Mouse (Mus musculus) CH12.LX (cell line): ENCODE data around the gene Ccdc169.

Experiments
- CHD2 ChIP-seq: IDR thresholded peaks from 2 replicates; pipeline ENCODE4 v1.6.1; 2011; ENCODE audit warnings: low read length, improper control_type of control experiment
- CTCF ChIP-seq, 2 experiments: IDR thresholded peaks in 1 of 2; conservative IDR thresholded peaks in 1 of 2; 2 replicates each; pipeline ENCODE4 v1.5.1; 2011 to 2012; ENCODE audit warnings: low read depth in 2 of 2, low read length in 2 of 2, improper control_type of control experiment in 1 of 2, inconsistent platforms in 1 of 2, mild to moderate bottlenecking in 1 of 2, moderate library complexity in 1 of 2
- E2F4 ChIP-seq: IDR thresholded peaks from 2 replicates; pipeline ENCODE4 v1.6.1; 2011; ENCODE audit warnings: low read depth, low read length, improper control_type of control experiment; ENCODE audit not compliant: insufficient replicate concordance
- EP300 ChIP-seq: IDR thresholded peaks from 2 replicates; pipeline ENCODE4 v1.6.1; 2011; ENCODE audit warnings: low read length, improper control_type of control experiment
- ETS1 ChIP-seq: conservative IDR thresholded peaks from 2 replicates; pipeline ENCODE4 v1.6.1; 2012; ENCODE audit warnings: low read depth, mild to moderate bottlenecking, inconsistent platforms, low read length, improper control_type of control experiment, moderate library complexity
- GABPA ChIP-seq: IDR thresholded peaks from 2 replicates; pipeline ENCODE4 v1.6.1; 2012; ENCODE audit warnings: low read depth, low read length, improper control_type of control experiment, inconsistent platforms; ENCODE audit not compliant: insufficient replicate concordance
- JUND ChIP-seq: conservative IDR thresholded peaks from 2 replicates; pipeline ENCODE4 v1.6.1; 2011; ENCODE audit warnings: low read depth, low read length, improper control_type of control experiment
- MAX ChIP-seq: IDR thresholded peaks from 2 replicates; pipeline ENCODE4 v1.6.1; 2011; ENCODE audit warnings: low read length, improper control_type of control experiment
- MEF2A ChIP-seq: IDR thresholded peaks from 2 replicates; pipeline ENCODE4 v1.6.1; 2014; ENCODE audit warnings: low read depth, mild to moderate bottlenecking, inconsistent platforms, low read length, improper control_type of control experiment, borderline replicate concordance
- NRF1 ChIP-seq: IDR thresholded peaks from 2 replicates; pipeline ENCODE4 v1.6.1; 2014; ENCODE audit warnings: low read depth, mild to moderate bottlenecking, inconsistent platforms, low read length, improper control_type of control experiment, moderate library complexity
- POLR2A ChIP-seq: IDR thresholded peaks from 2 replicates; pipeline ENCODE4 v1.6.1; 2011; ENCODE audit warnings: low read depth, mild to moderate bottlenecking, improper control_type of control experiment, low read length
- TBP ChIP-seq: conservative IDR thresholded peaks from 2 replicates; pipeline ENCODE4 v1.6.1; 2011; ENCODE audit warnings: low read depth, low read length, improper control_type of control experiment
- TCF12 ChIP-seq: IDR thresholded peaks from 2 replicates; pipeline ENCODE4 v1.6.1; 2014; ENCODE audit warnings: low read depth, mild to moderate bottlenecking, inconsistent platforms, low read length, improper control_type of control experiment
- ZNF384 ChIP-seq: IDR thresholded peaks from 2 replicates; pipeline ENCODE4 v1.6.1; 2012; ENCODE audit warnings: low read depth, low read length, improper control_type of control experiment, inconsistent platforms

DNA sequence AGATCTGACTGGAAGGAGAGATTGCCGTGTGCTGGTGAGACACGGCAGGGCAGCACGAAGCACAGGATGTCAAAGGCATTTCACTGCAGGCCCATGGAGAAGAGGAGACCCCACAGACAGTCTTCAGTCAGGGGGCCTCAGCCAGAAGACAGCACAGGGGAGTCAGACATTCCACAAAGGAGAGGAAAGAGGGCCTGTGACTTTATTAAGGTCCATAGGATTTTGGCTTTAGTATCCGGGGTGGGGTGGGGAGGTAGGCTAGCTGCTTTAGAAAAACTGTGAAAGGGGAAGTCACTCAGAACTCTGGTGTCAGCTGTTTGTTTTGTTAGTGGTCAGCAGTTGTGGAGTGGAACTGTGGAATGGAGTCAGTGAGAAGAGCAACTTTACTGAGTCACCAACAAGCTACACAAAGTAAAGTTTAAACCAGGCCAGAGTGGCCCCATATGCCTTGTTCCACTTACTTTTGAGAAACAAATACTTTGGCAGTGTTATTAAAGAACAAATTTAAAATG lies 7.9 kb upstream of the Ccdc169 start:
- no peak for TF ChIP-seq CTCF (conservative IDR thresholded peaks at IDR 0.05 in 1 of 2, IDR thresholded peaks at IDR 0.05 in 1 of 2; ENCODE audit: low read depth in 2 of 2, low read length in 2 of 2)
- TF ChIP-seq TBP: no peak
- no peak for TF ChIP-seq POLR2A
- no peak for TF ChIP-seq ETS1
- no peak for TF ChIP-seq E2F4
- no peak for TF ChIP-seq GABPA
- TF ChIP-seq JUND: no peak
- TF ChIP-seq MAX: no peak
- no peak for TF ChIP-seq EP300
- no peak for TF ChIP-seq CHD2
- TF ChIP-seq TCF12: no peak
- TF ChIP-seq MEF2A: no peak
- no peak for TF ChIP-seq NRF1
- TF ChIP-seq ZNF384: no peak
